Mouse (Mus musculus): ENCODE measurements around the gene Zfp784. TPM values are rescaled to one million over a fixed set of nuclear protein-coding genes. Genes with fewer than 3 reads are reported as not detected.
"Not testable (repeated sequence)": the region's sequence is repeated elsewhere in the genome, so short reads cannot be mapped to it uniquely, and the experiment has no call there.

Zfp784 gene
- total RNA-seq (2021), result 1 to 10 TPM; 5.3 to 6.1 TPM

- DNase-seq (ENCODE audit: low spot score), result peak; percentile 91
- intact Hi-C loops (cut with DNase I), result no loop called here
These were observed at the start of gene Zfp784 for GRCm38 (mm10) chr7:5038109-5038732. Zfp784 (minus strand) TSS chr7:5038446.

GRCm38 (mm10) chr7:5087886-5088285 lies 49.6 kb upstream of the Zfp784 start:
- no peak for DNase-seq (ENCODE audit: low spot score)
- intact Hi-C loops (cut with DNase I), result no loop called here

DNA sequence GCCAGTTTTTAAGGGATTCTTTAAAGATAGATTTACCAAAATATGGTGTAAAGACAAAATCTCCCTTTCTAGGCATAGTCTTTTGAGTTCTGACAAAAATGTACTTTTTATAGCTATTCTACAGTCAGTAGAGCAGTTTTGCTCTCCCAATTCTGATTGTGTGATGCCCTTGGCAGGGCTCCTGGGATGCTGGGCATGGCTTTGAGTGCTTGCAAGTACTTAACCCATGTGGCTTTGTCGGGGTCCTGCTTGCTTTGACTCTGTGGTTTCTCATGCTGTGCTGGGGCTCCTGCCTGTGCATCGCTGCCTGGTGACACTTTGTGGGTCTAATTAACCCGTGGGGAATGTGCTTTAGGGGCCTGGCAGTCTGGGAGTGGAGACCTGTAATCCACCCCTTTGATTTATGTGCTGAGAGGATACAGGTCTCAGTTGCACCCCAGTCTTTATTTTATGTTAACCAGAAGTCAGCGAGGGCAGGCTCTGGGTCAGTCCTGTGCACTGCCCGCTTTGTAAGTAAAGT lies 48.7 kb upstream of the Zfp784 start:
- no peak for DNase-seq (ENCODE audit: low spot score)

GRCm38 (mm10) chr7:5085512-5085911 lies 47.3 kb upstream of the Zfp784 start:
- DNase-seq (ENCODE audit: low spot score), result no peak
- intact Hi-C loops (cut with DNase I), result no loop called here

More for the DNA sequence above, 48.7 kb upstream of the Zfp784 start:
- intact Hi-C loops (cut with DNase I), result no loop called here

GRCm38 (mm10) chr7:5083325-5084105 lies 45.3 kb upstream of the Zfp784 start:
- no peak for DNase-seq (ENCODE audit: low spot score)
- intact Hi-C loops (cut with DNase I), result loop anchor here (5.0 kb wide), 1 partner anchor 39 kb away; no protein-coding TSS in a partner anchor

DNA sequence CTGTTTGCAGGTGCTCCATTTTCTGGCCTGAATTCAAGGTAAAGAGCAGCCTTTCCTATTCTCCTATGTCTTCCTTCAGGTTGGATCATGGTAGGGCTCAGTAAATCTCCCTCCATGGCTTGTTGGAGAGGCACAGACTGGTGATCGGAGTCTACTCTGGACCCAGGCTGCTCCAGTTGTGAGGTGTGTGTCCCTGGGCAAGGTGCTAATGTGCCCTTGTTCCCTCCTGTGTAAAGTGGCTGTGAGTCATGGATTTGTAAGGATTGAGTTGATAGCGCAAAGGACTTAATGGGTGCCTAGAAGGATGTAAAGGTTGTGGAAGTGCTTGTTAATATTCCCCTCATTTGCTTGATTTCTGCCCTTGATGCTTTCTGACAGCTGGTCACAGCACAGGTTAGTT lies 43.7 kb upstream of the Zfp784 start:
- intact Hi-C loops (cut with DNase I), result loop anchor here (5.0 kb wide), 1 partner anchor 40 kb away; no protein-coding TSS in a partner anchor
- no peak for DNase-seq (ENCODE audit: low spot score)

GRCm38 (mm10) chr7:5081241-5081640 lies 43.0 kb upstream of the Zfp784 start:
- intact Hi-C loops (cut with DNase I), result loop anchor here (5.0 kb wide), 1 partner anchor 41 kb away; no protein-coding TSS in a partner anchor
- DNase-seq (ENCODE audit: low spot score), result no peak

GRCm38 (mm10) chr7:5080815-5081214 lies 42.6 kb upstream of the Zfp784 start:
- DNase-seq (ENCODE audit: low spot score), result no peak
- intact Hi-C loops (cut with DNase I), result loop anchor here (1.0 to 5.0 kb wide), 2 partner anchors 19 to 41 kb away; partner anchors contain the start of gene U2af2

GRCm38 (mm10) chr7:5080010-5080751 lies 41.9 kb upstream of the Zfp784 start, which contains the start of gene Epn1:
Epn1 (plus strand) TSS chr7:5080235.
- peak; percentile 91 for DNase-seq (ENCODE audit: low spot score)
- intact Hi-C loops (cut with DNase I), result loop anchor here (1.0 to 5.0 kb wide), 2 partner anchors 18 to 42 kb away; partner anchors contain the start of gene U2af2

DNA sequence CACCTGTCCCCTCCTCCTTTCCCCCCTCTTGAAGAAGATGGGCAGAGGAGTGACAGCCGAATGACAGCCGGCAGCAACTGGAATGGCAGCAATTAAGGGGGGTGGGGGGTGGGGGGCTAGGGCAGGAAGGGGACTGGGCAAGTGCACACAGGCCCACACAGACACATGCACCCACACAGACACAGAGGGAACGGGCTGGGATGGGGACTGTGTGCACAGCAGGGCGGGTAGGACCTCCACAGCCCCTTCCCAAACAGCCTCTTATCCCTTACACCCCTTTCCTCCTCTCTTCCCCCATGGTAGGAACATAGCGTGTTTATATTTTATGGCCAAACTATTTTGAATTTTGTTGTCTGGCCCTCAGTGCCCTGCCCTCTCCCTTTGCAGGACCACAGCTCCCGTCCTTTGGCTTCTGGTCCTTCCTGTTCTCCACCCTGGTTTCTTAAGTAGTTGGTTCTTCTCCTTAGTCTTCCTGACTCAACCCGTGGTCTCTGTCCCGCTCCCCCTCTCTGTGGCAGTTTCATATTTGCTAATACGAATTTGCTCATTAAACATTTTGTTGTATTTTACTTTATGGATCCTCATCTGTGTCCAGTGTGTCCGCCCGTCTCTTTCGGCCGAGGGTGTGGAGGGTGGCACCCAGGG lies 41.2 kb upstream of the Zfp784 start:
- intact Hi-C loops (cut with DNase I), result loop anchor here (1.0 to 10.0 kb wide), 3 partner anchors 17 to 935 kb away; partner anchors contain the start of gene U2af2
- DNase-seq (ENCODE audit: low spot score), result not testable (repeated sequence)

- intact Hi-C loops (cut with DNase I), result loop anchor here (10.0 kb wide), 1 partner anchor 932 kb away; no protein-coding TSS in a partner anchor
These were observed 38.7 kb upstream of the Zfp784 start for GRCm38 (mm10) chr7:5076931-5077330.

DNA sequence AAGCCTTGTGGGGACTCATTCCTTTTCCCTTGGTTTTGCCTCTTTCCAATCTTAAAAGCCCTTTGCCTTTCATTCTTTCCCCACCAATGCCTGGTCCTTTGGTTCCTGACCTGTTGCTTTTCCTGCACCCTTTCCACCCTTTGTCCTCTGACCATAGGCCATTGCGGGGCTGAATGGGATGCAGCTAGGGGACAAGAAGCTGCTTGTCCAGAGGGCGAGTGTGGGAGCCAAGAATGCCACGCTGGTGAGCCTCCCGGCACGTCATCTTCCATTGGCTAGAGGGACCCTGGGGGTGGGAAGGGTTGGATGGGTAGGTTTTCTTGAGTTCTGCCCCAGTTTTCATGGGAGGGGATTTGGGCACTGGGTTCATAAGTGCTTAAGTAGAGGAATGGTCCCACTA lies 36.7 kb upstream of the Zfp784 start:
- intact Hi-C loops (cut with DNase I), result loop anchor here (10.0 kb wide), 1 partner anchor 930 kb away; no protein-coding TSS in a partner anchor
- no peak for DNase-seq (ENCODE audit: low spot score)

More at GRCm38 (mm10) chr7:5076931-5077330, 38.7 kb upstream of the Zfp784 start:
- DNase-seq (ENCODE audit: low spot score), result no peak

- intact Hi-C loops (cut with DNase I), result loop anchor here (10.0 kb wide), 1 partner anchor 929 kb away; no protein-coding TSS in a partner anchor
- no peak for DNase-seq (ENCODE audit: low spot score)
These were observed 35.3 kb upstream of the Zfp784 start for GRCm38 (mm10) chr7:5073586-5073985.

- DNase-seq (ENCODE audit: low spot score), result no peak
- intact Hi-C loops (cut with DNase I), result loop anchor here (5.0 kb wide), 1 partner anchor 62 kb away; the partner anchor contains the start of gene Rasl2-9
These were observed 26.6 kb upstream of the Zfp784 start for GRCm38 (mm10) chr7:5064886-5065285.

DNA sequence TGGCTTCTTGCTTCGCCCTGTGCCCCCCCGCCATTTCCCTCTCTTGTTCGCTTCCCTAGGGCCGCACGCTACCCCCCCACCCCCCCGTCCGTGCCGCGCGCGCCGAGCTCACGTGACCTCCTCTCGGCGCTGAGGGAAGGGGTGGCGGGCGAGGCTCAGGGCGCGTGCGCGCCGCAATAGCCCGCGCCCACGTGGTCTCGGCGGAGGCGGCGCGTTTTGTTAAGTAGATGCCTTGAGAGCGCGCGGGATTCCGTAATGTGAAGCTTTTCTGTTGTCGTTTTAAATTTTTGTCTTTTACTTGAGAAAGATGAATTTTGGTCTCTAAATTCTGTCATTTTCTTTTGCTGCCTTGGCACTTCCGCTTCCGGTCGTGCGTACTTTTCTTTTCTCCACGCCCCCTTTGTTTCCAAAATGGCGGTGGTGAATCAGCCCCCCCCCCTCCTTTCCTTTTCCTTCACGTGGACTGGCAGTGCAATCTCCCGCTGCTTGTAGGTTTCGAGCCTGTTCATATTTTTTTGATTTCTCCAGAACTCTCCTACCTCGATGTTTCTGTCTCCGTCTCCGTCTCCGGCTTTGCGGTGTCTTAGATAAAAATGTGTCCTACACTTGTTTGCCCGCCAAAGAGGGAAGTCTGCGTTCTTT lies 24.2 kb upstream of the Zfp784 start:
- DNase-seq (ENCODE audit: low spot score), result no peak
- intact Hi-C loops (cut with DNase I), result loop anchor here (1.0 kb wide), 1 partner anchor 18 kb away; the partner anchor contains the start of gene Epn1

- DNase-seq (ENCODE audit: low spot score), result peak; percentile 87
- intact Hi-C loops (cut with DNase I), result loop anchor here (1.0 kb wide), 1 partner anchor 18 kb away; the partner anchor contains the start of gene Epn1
These were observed 23.6 kb upstream of the Zfp784 start, which contains the start of gene U2af2 for GRCm38 (mm10) chr7:5061774-5062359. U2af2 (plus strand) TSS chr7:5062143.

- DNase-seq (ENCODE audit: low spot score), result peak; percentile 93
- intact Hi-C loops (cut with DNase I), result no loop called here
These were observed 22.9 kb upstream of the Zfp784 start for GRCm38 (mm10) chr7:5060944-5061773.

All from heart, postnatal 25 days (tissue).